Mouse (Mus musculus) limb, embryonic 14.5 days (tissue): ENCODE measurements around the gene Krt31. TPM values are rescaled to one million over a fixed set of nuclear protein-coding genes. Genes with fewer than 3 reads are reported as not detected.

Experiments used
- ATAC-seq: fragments of 200-750 bp; cut with Nextera tagmentation; 2 replicates; pipeline ENCODE4 v1.8.0; 2017; ENCODE audit warnings: low read depth, moderate number of reproducible peaks, moderate TSS enrichment; ENCODE audit not compliant: low FRiP score
- DNase-seq: peaks from one replicate; pipeline ENCODE4 v3.0.0-alpha.2; 2015; ENCODE audit warnings: low spot score
- H3K27ac ChIP-seq: fragments of 300-500 bp; sonication (generic); replicated peaks from 2 replicates; pipeline ENCODE4 v1.5.1; 2014; ENCODE audit warnings: low read depth, mild to moderate bottlenecking, low read length, moderate library complexity, mixed read lengths
- H3K27me3 ChIP-seq: fragments of 300-500 bp; sonication (generic); 2 replicates; pipeline ENCODE4 v1.6.1; 2014; ENCODE audit warnings: low read length, mixed read lengths; ENCODE audit not compliant: control insufficient read depth, insufficient read depth
- H3K36me3 ChIP-seq: fragments of 300-500 bp; sonication (generic); 2 replicates; pipeline ENCODE4 v1.6.1; 2014; ENCODE audit warnings: mild to moderate bottlenecking, low read length, moderate library complexity, mixed read lengths; ENCODE audit not compliant: control insufficient read depth, insufficient read depth
- H3K4me1 ChIP-seq: fragments of 300-500 bp; sonication (generic); 2 replicates; pipeline ENCODE4 v1.6.1; 2014; ENCODE audit warnings: antibody characterized with exemption, low read length, mixed read lengths; ENCODE audit not compliant: control insufficient read depth, insufficient read depth
- H3K4me2 ChIP-seq: fragments of 300-500 bp; sonication (generic); replicated peaks from 2 replicates; pipeline ENCODE4 v1.6.1; 2014; ENCODE audit warnings: low read depth, mild to moderate bottlenecking, low read length, moderate library complexity; ENCODE audit not compliant: severe bottlenecking
- H3K4me3 ChIP-seq: fragments of 300-500 bp; sonication (generic); replicated peaks from 2 replicates; pipeline ENCODE4 v1.5.1; 2014; ENCODE audit warnings: low read length
- H3K9ac ChIP-seq: fragments of 300-500 bp; sonication (generic); 2 replicates; pipeline ENCODE4 v1.6.1; 2014; ENCODE audit warnings: mild to moderate bottlenecking, low read depth, low read length, moderate library complexity; ENCODE audit not compliant: severe bottlenecking
- H3K9me3 ChIP-seq: fragments of 300-500 bp; sonication (generic); 2 replicates; pipeline ENCODE4 v1.6.1; 2016; ENCODE audit warnings: low read length; ENCODE audit not compliant: control insufficient read depth
- POLR2A ChIP-seq: fragments of 200-500 bp; IDR thresholded peaks from 2 replicates; pipeline ENCODE4 v1.8.0; 2012; ENCODE audit warnings: inconsistent platforms, mild to moderate bottlenecking, moderate library complexity, borderline replicate concordance; ENCODE audit not compliant: insufficient read depth, insufficient read length; ENCODE audit errors: extremely low read depth
- WGBS: fragments of 180-500 bp; shearing (Covaris S2); extraction: QIAGEN DNeasy Blood & Tissue Kit; methylation state at CpG from one replicate; pipeline ENCODE4 v1.1.7; 2014; 5-methylcytosine and 5-hydroxymethylcytosine counted together
- polyA plus RNA-seq, 2 experiments: library from polyadenylated mRNA; depleted of rRNA in 1 of 2; stranded (reverse) in 1 of 2; unstranded in 1 of 2; fragments of >200 nt; fragmentation: Nextera tagmentation in 1 of 2; extraction: Ambion mirVana in 1 of 2; gene quantifications; 2 replicates each; pipeline versions ENCODE4 v1.2.1 to v1.2.3; 2012 to 2014

Krt31 gene
- polyA plus RNA-seq, 2 experiments = 0.13 to 0.26 TPM

GRCm38 (mm10) chr11:100047193-100047592 lies 3.2 kb downstream of the Krt31 start:
- H3K4me3 ChIP-seq = no peak overlapping the region
- H3K9ac ChIP-seq = no peak overlapping the region
- no peak overlapping the region for H3K4me2 ChIP-seq
- no peak for ATAC-seq
- no peaks in the 10 kb centered on the region for H3K27me3 ChIP-seq
- no peak for TF ChIP-seq POLR2A
- no peaks in the 10 kb centered on the region for H3K9me3 ChIP-seq
- no peaks in the 10 kb centered on the region for H3K36me3 ChIP-seq
- DNase-seq = no peak
- 92% methylated on average over 2 of the region's 2 CpGs for WGBS
- H3K27ac ChIP-seq = no peak overlapping the region
- no peaks in the 10 kb centered on the region for H3K4me1 ChIP-seq

- no peaks in the 10 kb centered on the region for H3K36me3 ChIP-seq
- no peak overlapping the region for H3K27ac ChIP-seq
- no peak for ATAC-seq
- no peak overlapping the region for H3K4me2 ChIP-seq
- H3K27me3 ChIP-seq = no peaks in the 10 kb centered on the region
- H3K4me3 ChIP-seq = no peak overlapping the region
- 65% methylated on average over 6 of the region's 6 CpGs for WGBS
- no peaks in the 10 kb centered on the region for H3K4me1 ChIP-seq
- DNase-seq = no peak
- no peak overlapping the region for H3K9ac ChIP-seq
- H3K9me3 ChIP-seq = no peaks in the 10 kb centered on the region
- TF ChIP-seq POLR2A = no peak
Observed at GRCm38 (mm10) chr11:100046303-100046866, 4.0 kb downstream of the Krt31 start.

GRCm38 (mm10) chr11:100041454-100041853 lies 8.9 kb downstream of the Krt31 start, which contains the start of gene Krt34:
Gene Krt34 (minus strand): TSS chr11:100041554.
- Histone ChIP-seq H3K27ac (no peak within 1 kb of the TSS), H3K4me3 (no peak within 1 kb of the TSS), H3K9me3 (no peaks in the 10 kb centered on the region), H3K9ac (no peak within 1 kb of the TSS), H3K36me3 (no peaks in the 10 kb centered on the region), H3K4me1 (no peaks in the 10 kb centered on the region), H3K27me3 (no peaks in the 10 kb centered on the region), H3K4me2 (no peak within 1 kb of the TSS)
- 87% methylated on average over 6 of the region's 6 CpGs for WGBS
- no peak for ATAC-seq
- no peak for TF ChIP-seq POLR2A
- DNase-seq = no peak

GRCm38 (mm10) chr11:100029768-100030167 lies 20.6 kb downstream of the Krt31 start, which contains the start of gene Krt33b:
Gene Krt33b (minus strand): TSS chr11:100029868.
- H3K4me2 ChIP-seq = no peak within 1 kb of the TSS
- H3K36me3 ChIP-seq = no peaks in the 10 kb centered on the region
- 84% methylated on average over 6 of the region's 6 CpGs for WGBS
- DNase-seq = no peak
- no peak within 1 kb of the TSS for H3K9ac ChIP-seq
- ATAC-seq = no peak
- H3K4me3 ChIP-seq = no peak within 1 kb of the TSS
- no peaks in the 10 kb centered on the region for H3K27me3 ChIP-seq
- no peak within 1 kb of the TSS for H3K27ac ChIP-seq
- no peak for TF ChIP-seq POLR2A
- no peaks in the 10 kb centered on the region for H3K4me1 ChIP-seq
- H3K9me3 ChIP-seq = no peaks in the 10 kb centered on the region

GRCm38 (mm10) chr11:100021438-100021837 lies 28.9 kb downstream of the Krt31 start:
- H3K4me2 ChIP-seq = no peak overlapping the region
- DNase-seq (no peak), ATAC-seq (no peak)
- H3K27me3 ChIP-seq = no peaks in the 10 kb centered on the region
- no peak overlapping the region for H3K4me3 ChIP-seq
- TF ChIP-seq POLR2A = no peak
- no peak overlapping the region for H3K27ac ChIP-seq
- no peaks in the 10 kb centered on the region for H3K4me1 ChIP-seq
- H3K9me3 ChIP-seq = no peaks in the 10 kb centered on the region
- no peaks in the 10 kb centered on the region for H3K36me3 ChIP-seq
- 76% methylated on average over 5 of the region's 5 CpGs for WGBS
- no peak overlapping the region for H3K9ac ChIP-seq

- Histone ChIP-seq H3K4me3 (no peak overlapping the region), H3K9me3 (no peaks in the 10 kb centered on the region), H3K36me3 (no peaks in the 10 kb centered on the region), H3K4me1 (no peaks in the 10 kb centered on the region), H3K4me2 (no peak overlapping the region), H3K9ac (no peak overlapping the region), H3K27me3 (no peaks in the 10 kb centered on the region), H3K27ac (no peak overlapping the region)
- TF ChIP-seq POLR2A = no peak
- DNase-seq = no peak
- no peak for ATAC-seq
- 91% methylated on average over 1 of the region's 1 CpGs for WGBS
Observed at GRCm38 (mm10) chr11:100019466-100019865, 30.9 kb downstream of the Krt31 start.
